Mouse (Mus musculus): ENCODE measurements at regions not wholly inside any gene's neighbourhood (a gene's known extent, or its start where the extent isn't known, plus 50 kb on each side); places are given as distances from the start of the nearest gene placed in this dataset.

DNA sequence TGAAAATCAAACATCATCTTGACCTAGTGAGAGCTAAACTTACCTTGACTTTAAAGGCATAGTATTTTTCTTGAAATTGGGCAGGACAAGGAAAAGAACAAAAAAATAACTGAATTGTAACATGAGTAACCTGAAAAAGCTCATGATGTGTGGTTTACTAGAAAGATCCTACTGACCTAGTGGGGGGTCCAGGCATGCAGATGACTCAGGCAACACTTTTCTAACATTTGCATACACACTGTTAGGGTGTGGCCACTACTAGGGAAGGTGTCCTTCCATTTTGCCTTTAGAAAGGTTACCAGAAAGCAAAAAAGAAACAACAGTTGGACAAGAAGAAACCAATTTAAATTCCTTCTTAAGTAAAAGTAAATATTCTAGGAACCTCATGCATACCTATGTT lies 347.3 kb upstream of the Cobl start:
- TF ChIP-seq POLR2A (IDR thresholded peaks at IDR 0.05; ENCODE audit: insufficient read depth, low read length) (no peak), CTCF (IDR thresholded peaks at IDR 0.05; ENCODE audit: low read depth, low read length) (no peak)
